Mouse (Mus musculus): ENCODE results near the gene Tinf2.

Gene Tinf2

DNA sequence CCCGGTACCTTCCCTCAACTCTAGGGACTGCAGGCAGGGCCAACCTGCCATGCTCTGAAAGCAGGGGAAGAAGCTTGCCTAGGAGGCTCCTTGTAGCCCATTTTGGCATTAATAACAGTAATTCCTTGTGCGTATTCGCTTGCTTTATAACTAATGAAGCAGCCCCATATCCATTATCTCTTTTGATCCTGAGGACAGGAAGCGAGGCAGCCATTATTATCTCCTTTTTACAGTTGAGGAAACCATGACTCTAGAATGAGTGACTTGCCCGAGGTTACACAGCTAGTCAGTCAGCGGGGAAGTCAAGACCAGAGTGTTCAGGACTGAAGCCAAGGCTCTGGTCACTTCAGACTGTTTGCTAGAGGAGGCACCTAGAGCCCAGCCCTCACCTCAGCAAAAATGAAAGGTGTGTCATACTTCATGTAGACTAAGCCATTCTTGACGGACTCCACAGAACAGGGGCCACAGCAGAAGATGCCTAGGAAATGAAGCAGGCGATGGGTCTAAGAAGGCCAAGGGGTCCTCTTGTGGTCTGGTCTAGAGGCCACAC is 24.5 kb upstream of the Tinf2 start:
- DNase-seq (ENCODE audit: low spot score): peak; percentile 39

DNA sequence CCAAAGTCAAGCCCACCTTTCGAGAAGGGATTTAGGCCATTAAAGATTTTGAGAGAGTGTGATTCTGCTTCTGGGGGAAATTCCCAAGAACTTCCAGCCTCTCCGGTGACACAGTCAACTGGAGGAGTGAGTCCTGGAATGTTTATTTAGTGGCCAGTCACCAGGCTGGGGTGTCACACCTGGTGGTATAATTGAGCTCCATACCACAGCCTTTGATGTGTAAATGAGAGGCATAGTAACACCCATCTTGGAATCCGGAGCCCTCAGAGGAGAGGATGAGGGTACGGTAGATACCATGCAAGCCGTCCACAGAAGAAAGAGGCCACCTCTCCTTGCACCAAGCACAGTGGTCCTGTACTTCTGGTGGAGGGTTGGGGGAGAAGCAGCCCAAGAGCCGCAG is 21.1 kb upstream of the Tinf2 start:
- no peak for DNase-seq (ENCODE audit: low spot score)

DNA sequence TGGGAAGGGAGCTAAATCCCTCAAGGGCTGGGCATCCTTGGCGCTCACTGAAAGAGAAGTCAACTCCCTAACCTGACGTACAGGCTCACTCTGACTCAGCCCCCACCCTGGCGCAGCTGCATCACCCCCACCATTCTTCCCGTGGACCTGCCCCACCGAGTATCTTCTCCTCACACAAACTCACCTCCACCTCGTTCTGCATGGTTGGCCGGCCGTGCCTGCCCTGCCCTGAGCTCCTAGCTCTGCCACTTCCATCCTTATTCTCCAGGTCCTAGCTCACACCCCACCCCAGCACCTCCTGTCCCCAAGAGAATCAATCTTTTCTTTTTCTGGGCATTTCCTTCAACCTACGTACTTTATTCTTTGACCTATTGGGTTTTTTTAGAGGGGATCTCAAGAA is 19.5 kb upstream of the Tinf2 start:
- DNase-seq (ENCODE audit: low spot score): no peak

DNA sequence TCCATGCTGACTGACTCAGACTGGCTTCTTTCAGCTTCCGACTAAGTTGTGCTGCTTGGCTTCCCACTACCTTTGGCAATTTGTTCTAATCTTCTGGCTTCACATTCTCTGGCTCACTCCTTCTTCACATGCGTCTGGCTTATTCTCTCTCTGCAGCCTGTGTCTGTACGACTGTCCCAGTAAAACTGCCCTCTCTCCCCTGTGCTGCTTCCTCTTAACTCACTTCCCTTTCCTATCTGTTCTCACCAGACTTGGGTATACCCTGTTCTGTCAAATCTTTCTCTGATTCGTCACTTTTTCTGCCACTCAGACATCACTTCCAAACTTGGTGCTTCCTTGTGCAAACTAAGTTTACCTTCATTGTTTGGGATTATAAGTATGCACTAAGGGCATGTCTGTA is 15.6 kb upstream of the Tinf2 start:
- no peak for DNase-seq (ENCODE audit: low spot score)

DNA sequence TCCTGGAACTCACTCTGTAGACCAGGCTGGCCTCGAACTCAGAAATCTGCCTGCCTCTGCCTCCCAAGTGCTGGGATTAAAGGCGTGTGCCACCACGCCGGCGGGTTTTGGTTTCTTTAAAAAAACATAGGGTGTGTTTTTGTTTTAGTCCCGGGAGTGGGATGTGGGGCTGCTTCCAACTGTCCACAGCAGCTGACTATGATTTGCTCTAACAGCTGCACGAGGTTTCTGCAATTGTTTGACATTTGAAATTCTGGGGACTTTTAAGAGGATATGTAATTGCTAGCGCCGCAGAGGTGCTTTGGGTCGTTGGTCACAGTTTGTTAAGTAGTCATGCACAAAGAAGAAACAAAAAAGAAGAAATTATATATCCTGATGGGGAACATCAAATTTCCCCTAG is 7.8 kb upstream of the Tinf2 start:
- no peak for DNase-seq (ENCODE audit: low spot score)

DNA sequence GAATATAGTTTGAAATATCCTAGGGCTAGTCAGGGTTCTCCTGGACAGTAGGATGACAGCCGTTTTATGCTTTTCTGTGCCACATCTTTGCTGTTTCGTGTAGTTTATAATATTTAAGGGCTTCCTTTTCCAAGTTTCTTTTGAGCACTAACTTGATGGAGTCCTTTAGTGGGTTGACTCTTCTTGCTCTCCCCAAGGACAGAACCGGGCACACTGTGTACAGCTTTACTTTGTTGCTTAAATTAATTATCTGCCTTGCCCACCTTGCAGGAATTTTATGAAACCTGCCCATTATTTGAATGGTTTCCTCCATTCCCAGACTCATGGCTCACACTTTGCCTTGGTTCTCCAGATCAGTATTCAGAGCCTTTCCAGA is 486 bp upstream of the Tinf2 start:
- DNase-seq (ENCODE audit: low spot score): no peak

DNA sequence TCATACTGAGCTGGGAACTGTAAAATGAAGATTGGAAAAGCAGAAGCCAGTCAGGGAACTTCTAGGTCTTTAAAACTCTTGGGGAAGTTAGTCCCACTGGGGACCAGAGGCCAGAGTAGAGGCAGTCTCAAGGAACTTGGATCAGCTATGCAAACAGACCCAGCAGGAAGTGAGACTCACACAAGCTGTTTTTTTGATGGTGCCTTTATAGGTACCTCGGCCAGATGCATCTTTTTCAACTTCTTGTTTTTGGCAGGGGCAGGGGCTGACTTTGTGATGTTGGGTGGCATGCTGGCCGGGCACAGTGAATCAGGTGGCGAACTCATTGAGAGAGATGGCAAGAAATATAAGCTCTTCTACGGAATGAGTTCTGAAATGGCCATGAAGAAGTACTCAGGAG is 4.0 kb downstream of the Tinf2 start:
- no peak for DNase-seq (ENCODE audit: low spot score)

DNA sequence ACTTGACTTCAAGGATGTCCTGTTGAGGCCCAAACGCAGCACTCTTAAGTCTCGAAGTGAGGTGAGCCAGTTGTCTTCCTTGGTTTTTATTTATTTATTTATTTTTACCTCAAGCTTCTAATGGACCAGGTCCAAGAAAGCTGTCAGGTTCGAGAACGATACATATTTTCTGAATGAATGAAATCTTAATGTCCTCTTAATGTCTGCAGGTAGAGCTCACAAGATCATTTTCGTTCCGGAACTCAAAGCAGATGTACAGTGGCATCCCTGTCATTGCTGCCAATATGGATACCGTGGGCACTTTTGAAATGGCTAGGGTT is 8.9 kb downstream of the Tinf2 start:
- DNase-seq (ENCODE audit: low spot score): no peak

DNA sequence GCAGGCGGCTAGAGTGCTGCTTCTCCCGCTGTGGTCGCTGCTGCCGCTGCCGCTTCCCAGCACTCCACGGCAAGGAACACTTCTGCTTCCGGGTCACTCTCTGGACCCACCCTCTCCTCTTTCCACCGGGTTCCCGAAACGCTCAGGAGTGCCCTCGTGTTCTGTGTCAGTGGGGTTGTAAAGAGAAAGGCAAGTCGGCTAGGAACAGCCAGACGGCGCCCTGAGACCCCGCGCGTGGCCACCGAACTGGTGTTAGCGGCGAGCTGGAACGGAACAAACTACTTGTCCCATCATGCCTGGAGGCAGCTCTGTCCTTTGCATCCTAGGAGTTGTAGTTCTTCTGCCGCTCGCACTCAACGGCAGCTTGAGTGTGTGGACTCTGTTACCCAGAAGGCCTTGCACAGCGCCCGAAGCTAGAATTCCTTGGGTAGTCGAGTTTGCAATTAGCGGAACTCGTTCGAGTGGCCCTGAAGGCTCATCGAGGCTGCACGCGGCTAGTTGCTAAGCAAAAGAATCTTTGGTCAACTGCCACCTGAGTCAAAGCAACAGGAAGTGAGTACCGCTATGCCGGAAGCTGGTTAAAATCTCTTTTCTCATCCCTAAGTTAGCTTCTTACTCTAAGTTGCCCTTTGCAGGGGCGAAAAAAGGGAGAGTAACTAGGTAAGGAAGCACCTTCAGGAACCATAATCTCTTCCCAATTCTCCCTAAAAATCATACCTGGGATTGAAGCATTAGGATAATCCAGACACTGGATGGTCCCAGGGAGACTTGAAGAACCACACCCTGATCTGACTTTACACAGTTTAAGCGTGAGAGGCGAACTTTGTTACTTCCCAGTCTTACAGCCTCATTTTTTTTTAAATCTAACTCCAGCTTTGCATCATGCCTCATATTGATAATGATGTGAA is 9.5 kb downstream of the Tinf2 start, which contains the start of the genes Gmpr2 and Nedd8:
Gmpr2 (plus strand) TSS at position 109 of the 908 bp plus-strand sequence.
Nedd8 (minus strand) TSS at position 292 of the 908 bp plus-strand sequence.
- peak; percentile 97 for DNase-seq (ENCODE audit: low spot score)

DNA sequence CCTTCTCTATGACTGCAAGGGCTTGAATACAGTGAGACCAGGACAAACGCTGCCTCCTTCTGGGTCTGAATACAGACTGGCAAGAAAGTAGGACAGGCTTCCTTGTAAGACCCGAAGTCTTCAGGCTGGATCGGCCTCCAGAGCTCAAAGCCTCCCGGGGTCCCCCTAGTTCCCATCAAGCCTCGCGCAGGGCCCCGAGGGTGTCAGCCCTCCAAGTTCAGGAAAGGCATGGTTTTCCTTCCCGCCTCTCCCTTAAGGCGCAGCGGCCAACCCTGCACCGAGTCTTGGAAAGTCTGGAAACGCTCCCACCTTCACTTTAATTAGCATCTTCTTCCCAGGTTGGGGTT is 10.2 kb downstream of the Tinf2 start:
- DNase-seq (ENCODE audit: low spot score): no peak

DNA sequence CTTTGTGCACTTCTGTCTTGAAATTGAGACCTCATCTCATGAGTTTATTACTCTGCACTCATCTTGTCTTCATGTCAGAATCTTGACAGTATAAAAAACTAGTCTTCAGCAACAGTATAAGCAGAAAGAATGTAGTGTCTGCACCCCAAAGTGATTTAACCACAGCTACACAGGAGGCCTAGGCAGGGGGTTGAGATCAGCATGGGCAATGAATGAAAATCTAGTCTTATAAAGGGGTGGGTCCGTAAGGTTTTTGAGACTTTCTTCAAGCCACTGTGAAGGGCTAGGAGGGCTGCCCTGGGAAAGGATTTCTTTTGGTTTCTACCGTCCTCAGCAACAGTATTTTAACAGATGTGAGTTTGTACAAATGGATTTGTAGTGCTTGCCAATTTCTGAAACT is 21.0 kb downstream of the Tinf2 start:
- no peak for DNase-seq (ENCODE audit: low spot score)

DNA sequence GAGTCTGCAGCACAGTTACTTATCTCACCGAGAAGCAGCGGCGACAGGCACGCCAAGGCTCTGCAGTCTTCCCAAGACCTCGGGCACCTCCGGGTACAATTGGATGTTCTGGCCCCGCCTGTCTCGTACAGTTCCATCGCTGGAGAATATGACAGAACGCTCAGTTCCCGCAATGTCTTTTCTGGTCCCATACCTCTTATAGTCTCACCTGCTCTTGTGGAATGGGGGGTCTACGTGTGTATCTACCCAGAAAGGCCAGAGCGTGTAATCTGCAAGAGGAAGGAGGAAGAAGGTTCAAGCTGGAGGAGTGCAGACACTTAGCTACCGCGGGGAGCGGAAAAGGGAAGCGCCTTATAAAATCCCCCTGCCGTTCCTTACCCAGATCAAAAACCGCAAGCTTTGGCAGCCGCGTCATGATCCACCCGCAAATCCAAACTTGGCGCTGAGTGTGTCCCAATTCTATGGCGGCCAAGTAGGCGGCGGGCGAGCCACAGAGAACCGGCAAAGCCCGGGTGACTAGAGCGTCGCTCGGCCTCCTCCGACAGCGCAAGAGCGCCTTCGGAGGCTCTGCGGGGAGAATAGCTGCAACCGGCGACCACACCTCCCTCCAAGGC is 21.6 kb downstream of the Tinf2 start, which contains the start of gene Mdp1:
Mdp1 (minus strand) TSS at position 549 of the 614 bp plus-strand sequence.
- peak; percentile 77 for DNase-seq (ENCODE audit: low spot score)

DNA sequence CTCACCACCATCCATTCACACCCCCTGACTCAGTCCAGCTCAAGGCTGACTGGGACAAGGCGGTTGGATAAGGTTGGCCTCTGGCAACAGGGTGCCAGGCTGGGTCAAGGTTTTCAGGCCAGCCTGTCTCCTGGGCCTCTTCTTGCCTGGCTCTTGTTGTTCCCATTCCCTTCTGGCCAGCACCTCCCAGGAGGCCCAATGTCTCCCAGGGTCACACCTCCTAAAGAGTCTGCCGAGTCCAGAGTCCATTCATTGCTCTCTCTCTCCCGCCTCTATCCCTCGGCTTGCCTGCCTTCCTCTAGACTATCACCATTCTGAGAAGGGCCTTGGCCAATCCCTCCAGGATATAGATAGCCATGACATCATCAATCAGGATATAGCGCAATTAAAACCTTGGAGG is 23.6 kb downstream of the Tinf2 start:
- DNase-seq (ENCODE audit: low spot score): no peak

DNA sequence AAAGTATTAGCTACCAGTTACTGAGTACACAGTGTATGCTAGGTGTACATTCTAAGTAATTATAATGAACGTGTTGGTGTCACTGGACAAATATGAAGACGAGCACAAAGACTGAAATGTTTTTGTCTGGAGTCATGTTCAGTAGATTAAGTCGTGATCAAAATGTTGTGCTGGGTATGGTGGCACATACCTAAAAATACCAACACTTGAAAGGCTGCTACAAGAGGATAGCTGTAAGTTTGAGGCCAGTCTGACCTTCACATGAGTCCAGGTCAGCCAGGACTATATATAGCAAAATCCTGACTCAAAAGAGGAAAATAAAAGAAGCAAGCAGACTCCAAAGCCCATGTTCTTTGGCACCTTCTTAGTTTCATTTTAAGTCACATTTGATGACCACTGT is 24.7 kb downstream of the Tinf2 start:
- DNase-seq (ENCODE audit: low spot score): no peak

DNA sequence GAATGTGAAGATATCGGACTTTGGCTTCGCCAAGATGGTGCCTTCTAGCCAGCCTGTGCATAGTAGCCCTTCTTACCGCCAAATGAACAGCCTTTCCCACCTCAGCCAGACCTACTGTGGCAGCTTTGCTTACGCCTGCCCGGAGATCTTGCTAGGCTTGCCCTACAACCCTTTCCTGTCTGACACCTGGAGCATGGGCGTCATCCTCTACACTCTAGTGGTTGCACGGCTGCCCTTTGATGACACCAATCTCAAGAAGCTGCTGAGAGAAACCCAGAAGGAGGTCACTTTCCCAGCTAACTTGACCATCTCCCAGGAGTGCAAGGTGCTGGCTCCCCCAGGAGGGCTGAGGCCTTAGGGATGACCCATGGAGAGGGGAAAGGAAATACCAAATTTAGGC is 30.1 kb downstream of the Tinf2 start:
- DNase-seq (ENCODE audit: low spot score): no peak

DNA sequence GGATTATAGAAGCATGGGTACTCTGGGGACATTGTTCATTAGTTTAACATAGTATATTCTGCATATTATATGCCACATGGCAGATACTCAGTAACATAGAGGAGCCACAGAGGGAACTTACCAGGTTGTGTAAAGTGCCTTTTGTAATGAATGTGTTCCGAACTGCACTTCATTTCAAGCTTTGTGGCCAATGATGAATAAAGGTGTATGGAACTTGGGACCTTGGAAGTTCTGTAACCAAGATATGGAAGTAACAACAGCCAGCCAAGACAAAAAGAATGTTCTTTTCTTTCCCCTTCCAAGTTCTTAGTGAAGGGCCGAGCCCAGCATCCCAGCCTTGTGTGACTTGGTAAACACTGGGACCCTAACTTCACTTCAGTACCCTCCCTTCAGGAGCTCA is 31.7 kb downstream of the Tinf2 start, which contains the start of gene Tssk4:
Tssk4 (plus strand) TSS at position 301 of the 400 bp plus-strand sequence.
- DNase-seq (ENCODE audit: low spot score): no peak

DNA sequence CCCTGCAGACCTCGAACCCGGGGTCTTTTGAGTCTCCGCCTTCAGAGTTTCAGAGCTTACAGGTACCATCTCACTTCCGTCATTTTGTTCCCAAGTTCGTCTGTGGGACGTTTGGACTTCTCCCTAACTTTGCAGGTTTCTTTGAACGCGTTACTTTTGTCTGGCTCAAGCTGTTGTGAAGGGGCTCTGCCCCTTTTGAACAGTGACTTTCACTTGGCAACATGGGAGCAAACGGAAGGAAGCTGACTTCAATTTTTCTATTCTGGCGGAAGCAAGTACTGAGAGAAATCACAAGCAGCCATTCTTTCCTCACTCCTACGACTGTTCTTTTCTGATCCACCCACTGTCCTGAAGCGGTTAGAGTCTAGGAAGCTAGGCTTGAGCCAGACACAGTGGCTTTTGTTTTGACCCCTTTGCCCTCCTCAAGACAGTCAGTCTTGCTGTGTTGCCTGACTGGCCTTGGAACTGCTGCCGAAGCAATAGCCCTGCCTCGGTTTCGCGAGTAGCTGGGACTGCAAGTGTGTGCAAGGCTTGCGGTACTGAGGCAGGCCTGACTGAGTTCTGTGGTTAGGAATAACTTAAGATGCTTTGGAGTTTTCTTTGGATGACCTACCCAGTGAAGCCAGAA is 37.2 kb downstream of the Tinf2 start:
- DNase-seq (ENCODE audit: low spot score): peak; percentile 10

DNA sequence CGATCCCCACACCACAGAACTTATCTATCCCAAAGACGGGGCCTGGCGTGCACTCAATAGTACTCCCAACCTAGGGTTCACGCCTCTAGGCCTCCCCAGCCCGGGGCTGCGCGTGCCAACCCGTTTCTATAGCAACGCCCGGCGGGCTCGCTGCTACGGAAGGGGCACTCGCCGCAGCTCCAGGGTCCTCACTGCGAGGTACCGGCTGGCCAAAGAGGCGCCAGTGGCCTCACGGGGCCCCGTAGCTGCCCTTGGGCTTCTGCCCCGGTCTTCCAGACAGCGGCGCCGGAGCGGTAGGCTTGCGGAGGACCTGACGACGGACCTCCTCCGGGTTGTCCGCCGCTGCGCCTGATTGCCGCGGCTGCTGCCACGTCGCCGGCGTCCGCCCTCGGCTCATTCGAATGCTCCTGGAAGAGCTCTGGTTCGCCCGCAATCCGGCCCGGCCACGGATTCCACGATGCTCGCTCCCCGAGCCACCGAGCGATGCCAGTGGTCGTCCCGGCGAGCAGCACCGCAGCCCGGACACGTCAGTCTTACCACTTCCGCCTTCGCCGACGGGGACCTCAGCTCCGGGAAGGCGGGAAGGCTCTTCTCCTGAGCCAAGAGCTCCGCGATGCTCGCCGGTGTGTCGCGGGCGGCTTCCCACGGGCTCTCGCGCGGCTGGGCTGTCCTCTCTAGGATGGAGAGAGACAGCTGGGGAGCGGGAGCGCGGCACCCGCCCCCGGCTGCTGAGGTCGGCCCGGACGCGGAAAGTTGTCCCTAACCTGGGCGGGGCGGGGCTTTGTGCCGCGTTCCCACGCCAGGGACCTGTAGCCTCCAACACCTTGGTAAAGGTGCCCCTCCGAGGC is 38.3 kb downstream of the Tinf2 start, which contains the start of gene Tm9sf1:
Tm9sf1 (minus strand) TSS at position 747 of the 848 bp plus-strand sequence.
- DNase-seq (ENCODE audit: low spot score): peak; percentile 81

DNA sequence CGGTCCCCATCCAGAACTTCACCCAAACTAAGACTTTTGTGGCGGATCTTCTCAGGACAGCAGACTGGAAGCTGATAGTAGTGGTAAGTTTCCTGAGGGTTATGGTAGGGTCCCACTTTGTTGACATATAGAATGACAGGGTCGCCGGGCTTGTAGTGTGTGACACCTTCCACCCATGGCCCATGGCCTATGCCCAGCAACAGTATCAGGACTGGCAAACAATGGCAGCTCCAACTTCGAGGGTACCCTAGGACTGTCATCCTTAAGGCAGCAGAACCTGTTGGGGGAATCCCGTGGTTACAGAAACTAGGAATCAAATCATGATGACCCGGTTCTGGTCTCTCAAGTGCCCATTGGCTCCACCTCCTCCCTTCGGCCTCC is 39.0 kb downstream of the Tinf2 start:
- no peak for DNase-seq (ENCODE audit: low spot score)

DNA sequence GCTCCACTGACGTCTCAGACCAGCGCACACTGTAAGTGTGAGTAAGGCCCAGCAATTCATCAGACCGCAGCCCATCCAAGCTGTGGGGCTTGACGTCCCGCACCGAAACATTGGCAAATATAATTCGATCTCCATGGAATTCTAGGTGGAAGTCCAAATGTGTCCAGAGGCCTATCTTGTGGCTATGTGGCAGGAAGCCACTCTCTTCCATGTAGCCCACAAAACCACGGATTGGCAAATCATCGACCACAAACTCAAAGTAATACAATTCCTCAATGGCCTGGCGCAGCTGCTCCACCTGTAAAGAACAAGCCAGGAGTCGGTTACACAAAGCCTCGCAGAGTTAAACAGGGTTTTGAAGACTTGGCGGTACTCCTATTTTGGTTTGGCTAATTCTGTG is 40.3 kb downstream of the Tinf2 start:
- DNase-seq (ENCODE audit: low spot score): no peak

DNA sequence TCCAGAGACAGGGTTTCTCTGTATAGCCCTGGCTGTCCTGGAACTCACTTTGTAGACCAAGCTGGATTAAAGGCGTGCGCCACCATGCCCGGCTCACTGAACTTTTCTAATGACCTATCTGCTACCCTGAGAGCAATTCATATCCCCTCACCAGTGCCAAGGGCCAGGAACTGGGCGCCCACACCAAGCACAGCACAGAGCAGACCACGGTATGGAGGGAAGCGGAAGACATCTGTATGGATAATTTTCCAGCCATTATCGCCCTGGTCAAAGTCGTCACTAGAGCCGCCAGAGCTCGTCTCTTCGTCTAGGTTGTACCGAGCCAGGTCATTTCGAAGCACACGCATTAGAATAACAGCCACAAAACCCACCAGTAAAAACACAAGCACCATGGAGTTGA is 40.8 kb downstream of the Tinf2 start:
- no peak for DNase-seq (ENCODE audit: low spot score)

DNA sequence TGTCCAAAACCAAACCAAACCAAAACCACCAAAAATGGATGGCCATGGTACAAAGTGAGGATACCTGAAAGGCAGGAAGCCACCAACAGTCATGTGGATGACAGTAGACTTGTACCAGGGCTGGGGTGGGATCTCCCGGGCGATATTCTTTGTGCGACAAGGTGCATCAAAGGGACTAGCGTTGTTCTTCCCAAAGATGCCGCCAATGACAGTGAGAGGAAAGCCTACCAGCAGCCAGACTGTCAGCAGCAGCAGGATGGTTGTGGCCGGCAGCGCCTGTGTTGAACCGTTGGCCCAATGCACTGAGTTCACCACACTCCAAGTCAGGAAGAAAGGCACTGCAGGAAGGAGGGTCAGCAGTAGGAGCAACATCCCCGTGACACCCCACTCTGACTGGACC is 43.8 kb downstream of the Tinf2 start, which contains the start of gene Gm49378:
Gm49378 (minus strand) TSS at position 101 of the 400 bp plus-strand sequence.
- no peak for DNase-seq (ENCODE audit: low spot score)
